Mouse (Mus musculus): ENCODE measurements around the gene Hoxa2.

GRCm38 (mm10) chr6:52205638-52206621 is 41.3 kb upstream of the Hoxa2 start:
- TF ChIP-seq CTCF (conservative IDR thresholded peaks at IDR 0.05; ENCODE audit: low read length): no peak
- TF ChIP-seq POU5F1 (IDR thresholded peaks at IDR 0.05; ENCODE audit: borderline replicate concordance, low read length): no peak
- no peak for TF ChIP-seq NANOG (IDR thresholded peaks at IDR 0.05; ENCODE audit: borderline replicate concordance, low read length)

All from E14TG2a.4 (cell line).